Mouse (Mus musculus): ENCODE measurements around the gene Rgs6. TPM values are rescaled to one million over a fixed set of nuclear protein-coding genes. Genes with fewer than 3 reads are reported as not detected.
A peak's percentile ranks its signal among the peaks of the same experiment; 100 is the strongest.

The Rgs6 gene
- polyA plus RNA-seq, 1 experiment from 2014 or later: 0.69 TPM

GRCm38 (mm10) chr12:83050514-83050913 is 462.4 kb downstream of the Rgs6 start:
- no peak for ATAC-seq (ENCODE audit: insufficient read depth, low FRiP score, low TSS enrichment)
- H3K27ac ChIP-seq (ENCODE audit: low read depth, low read length): no peak overlapping the region
- H3K9ac ChIP-seq (ENCODE audit: low read length): no peak overlapping the region
- no peak overlapping the region for H3K4me3 ChIP-seq (ENCODE audit: low read depth, low read length)
- H3K36me3 ChIP-seq (ENCODE audit: control insufficient read depth, insufficient read depth, low read length): no peaks in the 10 kb centered on the region
- H3K4me2 ChIP-seq (ENCODE audit: low read depth): no peak overlapping the region
- no peaks in the 10 kb centered on the region for H3K4me1 ChIP-seq (ENCODE audit: control insufficient read depth, insufficient read depth, low read length)
- no peaks in the 10 kb centered on the region for H3K9me3 ChIP-seq (ENCODE audit: control insufficient read depth, low read length)
- DNase-seq (ENCODE audit: low spot score): no peak
- 93% methylated on average over 8 of the region's 8 CpGs for WGBS
- H3K27me3 ChIP-seq (ENCODE audit: control insufficient read depth, insufficient read depth, low read length): no peaks in the 10 kb centered on the region

DNA sequence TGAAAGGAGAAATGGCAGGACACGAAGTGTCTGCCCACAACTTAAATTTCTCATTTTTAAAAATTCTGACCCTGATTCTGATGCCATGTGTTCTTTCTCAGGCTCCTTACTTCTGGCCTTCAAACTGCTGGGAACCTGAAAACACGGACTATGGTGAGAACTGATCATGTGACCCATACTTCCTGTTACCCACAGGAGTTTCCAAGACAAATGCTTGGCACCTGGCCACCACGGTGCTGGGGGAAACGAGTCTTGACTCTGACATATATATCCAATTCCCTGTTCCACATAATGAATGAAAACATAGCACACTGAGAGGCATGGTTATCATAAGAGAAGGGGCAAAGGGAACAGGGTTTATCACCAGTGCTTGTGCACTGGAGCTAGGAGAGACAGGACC is 464.3 kb downstream of the Rgs6 start:
- no peaks in the 10 kb centered on the region for H3K27me3 ChIP-seq (ENCODE audit: control insufficient read depth, insufficient read depth, low read length)
- no peak overlapping the region for H3K27ac ChIP-seq (ENCODE audit: low read depth, low read length)
- H3K9me3 ChIP-seq (ENCODE audit: control insufficient read depth, low read length): no peaks in the 10 kb centered on the region
- no peaks in the 10 kb centered on the region for H3K36me3 ChIP-seq (ENCODE audit: control insufficient read depth, insufficient read depth, low read length)
- H3K4me1 ChIP-seq (ENCODE audit: control insufficient read depth, insufficient read depth, low read length): no peaks in the 10 kb centered on the region
- DNase-seq (ENCODE audit: low spot score): no peak
- no peak overlapping the region for H3K4me2 ChIP-seq (ENCODE audit: low read depth)
- WGBS: 75% methylated on average over 4 of the region's 4 CpGs
- H3K4me3 ChIP-seq (ENCODE audit: low read depth, low read length): no peak overlapping the region
- H3K9ac ChIP-seq (ENCODE audit: low read length): no peak overlapping the region
- no peak for ATAC-seq (ENCODE audit: insufficient read depth, low FRiP score, low TSS enrichment)

GRCm38 (mm10) chr12:83055690-83056089 is 467.6 kb downstream of the Rgs6 start:
- Histone ChIP-seq H3K4me2 (ENCODE audit: low read depth) (no peak overlapping the region), H3K9ac (ENCODE audit: low read length) (no peak overlapping the region), H3K4me1 (ENCODE audit: control insufficient read depth, insufficient read depth, low read length) (no peaks in the 10 kb centered on the region), H3K9me3 (ENCODE audit: control insufficient read depth, low read length) (no peaks in the 10 kb centered on the region), H3K4me3 (ENCODE audit: low read depth, low read length) (no peak overlapping the region), H3K27me3 (ENCODE audit: control insufficient read depth, insufficient read depth, low read length) (no peaks in the 10 kb centered on the region), H3K36me3 (ENCODE audit: control insufficient read depth, insufficient read depth, low read length) (no peaks in the 10 kb centered on the region), H3K27ac (ENCODE audit: low read depth, low read length) (no peak overlapping the region)
- WGBS: 83% methylated on average over 5 of the region's 5 CpGs
- DNase-seq (ENCODE audit: low spot score): no peak
- ATAC-seq (ENCODE audit: insufficient read depth, low FRiP score, low TSS enrichment): no peak

DNA sequence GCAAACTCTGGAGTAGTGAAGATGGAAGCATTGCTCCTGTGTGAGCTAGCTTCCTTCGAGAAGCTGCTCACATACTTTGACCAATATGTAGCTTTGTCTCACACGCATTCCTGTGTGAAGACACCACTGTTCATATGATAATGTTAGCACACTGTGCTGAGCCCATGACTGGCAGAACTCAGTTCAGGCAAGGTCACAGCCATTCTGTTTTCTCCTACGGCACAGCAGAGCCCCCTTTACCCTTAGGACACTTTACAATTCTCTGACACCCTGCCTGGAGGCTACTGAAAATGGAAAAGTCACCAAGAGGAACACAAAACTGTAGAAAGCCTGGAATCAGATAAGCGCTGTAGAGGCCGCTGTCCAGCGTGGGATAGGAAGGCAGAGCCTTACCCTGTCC is 478.3 kb downstream of the Rgs6 start:
- Histone ChIP-seq H3K9me3 (ENCODE audit: control insufficient read depth, low read length) (no peaks in the 10 kb centered on the region), H3K4me3 (ENCODE audit: low read depth, low read length) (no peak overlapping the region), H3K27ac (ENCODE audit: low read depth, low read length) (no peak overlapping the region), H3K27me3 (ENCODE audit: control insufficient read depth, insufficient read depth, low read length) (no peaks in the 10 kb centered on the region), H3K9ac (ENCODE audit: low read length) (no peak overlapping the region), H3K4me1 (ENCODE audit: control insufficient read depth, insufficient read depth, low read length) (no peaks in the 10 kb centered on the region), H3K4me2 (ENCODE audit: low read depth) (no peak overlapping the region), H3K36me3 (ENCODE audit: control insufficient read depth, insufficient read depth, low read length) (no peaks in the 10 kb centered on the region)
- ATAC-seq (ENCODE audit: insufficient read depth, low FRiP score, low TSS enrichment) (no peak), DNase-seq (ENCODE audit: low spot score) (no peak)
- WGBS: 79% methylated on average over 6 of the region's 6 CpGs

DNA sequence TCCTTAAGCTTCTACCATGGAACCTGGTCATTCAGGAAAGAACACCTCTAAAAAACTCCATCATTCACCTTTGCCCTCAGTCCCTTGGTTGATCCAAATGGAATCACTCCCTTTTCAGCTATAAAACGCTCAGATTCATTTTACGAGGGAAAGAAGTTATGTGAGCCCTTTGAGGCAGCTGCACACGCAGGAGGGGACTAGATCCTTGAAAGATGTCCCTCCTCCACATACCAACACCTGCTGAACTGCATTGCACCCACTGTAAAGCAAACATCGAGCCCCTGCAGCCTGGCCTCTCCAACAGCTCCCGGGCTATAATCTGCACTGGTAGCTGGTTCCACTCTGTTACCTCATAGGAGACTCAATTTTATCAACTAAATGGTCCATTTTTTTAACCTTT is 482.8 kb downstream of the Rgs6 start:
- Histone ChIP-seq H3K36me3 (ENCODE audit: control insufficient read depth, insufficient read depth, low read length) (no peaks in the 10 kb centered on the region), H3K4me3 (ENCODE audit: low read depth, low read length) (no peak overlapping the region), H3K27me3 (ENCODE audit: control insufficient read depth, insufficient read depth, low read length) (no peaks in the 10 kb centered on the region), H3K4me1 (ENCODE audit: control insufficient read depth, insufficient read depth, low read length) (peaks cover 2% of the 10 kb centered on the region; the same call in 1 of the 2 replicates), H3K9ac (ENCODE audit: low read length) (no peak overlapping the region), H3K4me2 (ENCODE audit: low read depth) (no peak overlapping the region), H3K27ac (ENCODE audit: low read depth, low read length) (no peak overlapping the region), H3K9me3 (ENCODE audit: control insufficient read depth, low read length) (no peaks in the 10 kb centered on the region)
- ATAC-seq (ENCODE audit: insufficient read depth, low FRiP score, low TSS enrichment) (no peak), DNase-seq (ENCODE audit: low spot score) (no peak)
- 58% methylated on average over 5 of the region's 5 CpGs for WGBS

- Histone ChIP-seq H3K27me3 (ENCODE audit: control insufficient read depth, insufficient read depth, low read length) (no peaks in the 10 kb centered on the region), H3K9ac (ENCODE audit: low read length) (no peak overlapping the region), H3K4me2 (ENCODE audit: low read depth) (no peak overlapping the region), H3K27ac (ENCODE audit: low read depth, low read length) (no peak overlapping the region; the same call in 1 of the 2 replicates), H3K9me3 (ENCODE audit: control insufficient read depth, low read length) (no peaks in the 10 kb centered on the region), H3K36me3 (ENCODE audit: control insufficient read depth, insufficient read depth, low read length) (no peaks in the 10 kb centered on the region), H3K4me1 (ENCODE audit: control insufficient read depth, insufficient read depth, low read length) (peaks cover 2% of the 10 kb centered on the region; the same call in 1 of the 2 replicates), H3K4me3 (ENCODE audit: low read depth, low read length) (no peak overlapping the region)
- DNase-seq (ENCODE audit: low spot score): peak; percentile 13
- ATAC-seq (ENCODE audit: insufficient read depth, low FRiP score, low TSS enrichment): no peak
- WGBS: 58% methylated on average over 3 of the region's 3 CpGs
These were observed 484.2 kb downstream of the Rgs6 start for GRCm38 (mm10) chr12:83072181-83072887.

GRCm38 (mm10) chr12:83072951-83073878 is 485.1 kb downstream of the Rgs6 start:
- no peak overlapping the region for H3K4me3 ChIP-seq (ENCODE audit: low read depth, low read length)
- H3K4me1 ChIP-seq (ENCODE audit: control insufficient read depth, insufficient read depth, low read length): peaks cover 2% of the 10 kb centered on the region; the same call in 1 of the 2 replicates
- no peak overlapping the region for H3K9ac ChIP-seq (ENCODE audit: low read length)
- DNase-seq (ENCODE audit: low spot score) (peak; percentile 25), ATAC-seq (ENCODE audit: insufficient read depth, low FRiP score, low TSS enrichment) (0 out of 2 replicates have a peak, but pooled peaks have one; percentile 45)
- no peaks in the 10 kb centered on the region for H3K9me3 ChIP-seq (ENCODE audit: control insufficient read depth, low read length)
- H3K27ac ChIP-seq (ENCODE audit: low read depth, low read length): no peak overlapping the region
- H3K4me2 ChIP-seq (ENCODE audit: low read depth): no peak overlapping the region
- no peaks in the 10 kb centered on the region for H3K27me3 ChIP-seq (ENCODE audit: control insufficient read depth, insufficient read depth, low read length)
- no peaks in the 10 kb centered on the region for H3K36me3 ChIP-seq (ENCODE audit: control insufficient read depth, insufficient read depth, low read length)
- WGBS: 36% methylated on average over 13 of the region's 13 CpGs

GRCm38 (mm10) chr12:83073879-83074368 is 485.8 kb downstream of the Rgs6 start:
- H3K9me3 ChIP-seq (ENCODE audit: control insufficient read depth, low read length): no peaks in the 10 kb centered on the region
- H3K36me3 ChIP-seq (ENCODE audit: control insufficient read depth, insufficient read depth, low read length): no peaks in the 10 kb centered on the region
- WGBS: 83% methylated on average over 6 of the region's 6 CpGs
- H3K4me3 ChIP-seq (ENCODE audit: low read depth, low read length): no peak overlapping the region
- H3K4me1 ChIP-seq (ENCODE audit: control insufficient read depth, insufficient read depth, low read length): peaks cover 2% of the 10 kb centered on the region; the same call in 1 of the 2 replicates
- H3K4me2 ChIP-seq (ENCODE audit: low read depth): no peak overlapping the region
- no peak for ATAC-seq (ENCODE audit: insufficient read depth, low FRiP score, low TSS enrichment)
- no peak overlapping the region for H3K27ac ChIP-seq (ENCODE audit: low read depth, low read length)
- H3K9ac ChIP-seq (ENCODE audit: low read length): no peak overlapping the region
- H3K27me3 ChIP-seq (ENCODE audit: control insufficient read depth, insufficient read depth, low read length): no peaks in the 10 kb centered on the region
- no peak for DNase-seq (ENCODE audit: low spot score)

All from neural tube, embryonic 11.5 days (tissue).